Mouse (Mus musculus) liver, embryonic 11.5 days (tissue): ENCODE results near the gene Bcl9l. TPM values are rescaled to one million over a fixed set of nuclear protein-coding genes. Genes with fewer than 3 reads are reported as not detected.

Source experiments
- ATAC-seq: fragments of 200-750 bp; cut with Nextera tagmentation; replicated peaks from 2 replicates; pipeline ENCODE4 v1.8.0; 2017; ENCODE audit warnings: moderate number of reproducible peaks, mild to moderate bottlenecking, moderate TSS enrichment, moderate library complexity; ENCODE audit not compliant: low FRiP score
- DNase-seq: peaks from one replicate; pipeline ENCODE4 v3.0.0-alpha.2; 2017; ENCODE audit warnings: low spot score
- H3K27ac ChIP-seq: fragments of 300-500 bp; sonication (generic); 2 replicates; pipeline ENCODE4 v1.5.1; 2014; ENCODE audit warnings: mild to moderate bottlenecking, low read depth, low read length, control low read depth
- H3K27me3 ChIP-seq: fragments of 300-500 bp; sonication (generic); replicated peaks from 2 replicates; pipeline ENCODE4 v1.6.1; 2014; ENCODE audit warnings: low read length, mixed read lengths; ENCODE audit not compliant: control insufficient read depth, insufficient read depth
- H3K36me3 ChIP-seq: fragments of 300-500 bp; sonication (generic); 2 replicates; pipeline ENCODE4 v1.6.1; 2014; ENCODE audit warnings: mild to moderate bottlenecking, low read length, moderate library complexity, mixed read lengths; ENCODE audit not compliant: control insufficient read depth, insufficient read depth
- H3K4me1 ChIP-seq: fragments of 300-500 bp; sonication (generic); replicated peaks from 2 replicates; pipeline ENCODE4 v1.6.1; 2014; ENCODE audit warnings: low read length, mixed read lengths; ENCODE audit not compliant: control insufficient read depth, insufficient read depth
- H3K4me2 ChIP-seq: fragments of 300-500 bp; sonication (generic); 2 replicates; pipeline ENCODE4 v1.6.1; 2014; ENCODE audit warnings: mild to moderate bottlenecking, control low read depth, moderate library complexity
- H3K4me3 ChIP-seq: fragments of 300-500 bp; sonication (generic); 2 replicates; pipeline ENCODE4 v1.5.1; 2014; ENCODE audit warnings: low read depth, low read length, control low read depth
- H3K9ac ChIP-seq: fragments of 300-500 bp; sonication (generic); 2 replicates; pipeline ENCODE4 v1.6.1; 2014; ENCODE audit warnings: low read depth, low read length, control low read depth
- H3K9me3 ChIP-seq: fragments of 300-500 bp; sonication (generic); 2 replicates; pipeline ENCODE4 v1.6.1; 2016; ENCODE audit warnings: low read length, inconsistent platforms, mixed read lengths; ENCODE audit not compliant: control insufficient read depth
- WGBS: fragments of 180-500 bp; shearing (Covaris S2); extraction: QIAGEN DNeasy Blood & Tissue Kit; methylation state at CpG from one replicate; pipeline ENCODE4 v1.1.7; 2014; 5-methylcytosine and 5-hydroxymethylcytosine counted together
- polyA plus RNA-seq: library from polyadenylated mRNA; unstranded; fragments of >200 nt; fragmentation: Nextera tagmentation; extraction: Ambion mirVana; gene quantifications from 2 replicates; pipeline ENCODE4 v1.2.1, GENCODE M21; 2014

Bcl9l gene
- polyA plus RNA-seq, 1 experiment from 2014 or later, result 5.0 TPM

DNA sequence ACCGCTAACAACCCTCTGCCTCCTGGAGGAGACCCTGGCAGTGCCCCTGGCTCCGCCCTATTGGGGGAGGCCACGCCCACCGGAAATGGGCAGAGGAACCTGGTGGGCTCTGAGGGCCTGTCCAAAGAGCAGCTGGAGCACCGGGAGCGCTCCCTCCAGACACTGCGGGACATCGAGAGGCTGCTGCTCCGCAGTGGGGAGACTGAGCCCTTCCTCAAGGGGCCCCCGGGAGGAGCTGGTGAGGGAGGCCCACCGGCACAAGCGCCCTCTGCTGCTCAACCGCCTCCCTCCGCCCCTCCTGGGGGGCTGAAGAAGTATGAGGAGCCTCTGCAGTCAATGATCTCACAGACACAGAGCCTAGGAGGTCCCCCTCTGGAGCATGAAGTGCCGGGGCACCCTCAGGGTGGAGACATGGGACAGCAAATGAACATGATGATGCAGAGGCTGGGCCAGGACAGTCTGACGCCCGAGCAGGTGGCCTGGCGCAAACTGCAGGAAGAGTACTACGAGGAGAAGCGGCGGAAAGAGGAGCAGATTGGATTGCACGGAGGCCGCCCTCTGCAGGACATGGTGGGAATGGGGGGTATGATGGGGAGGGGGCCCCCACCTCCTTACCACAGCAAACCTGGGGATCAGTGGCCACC is 23.3 kb downstream of the Bcl9l start:
- DNase-seq (no peak), ATAC-seq (no peak)
- WGBS, result 56% methylated on average over 23 of the region's 23 CpGs
- Histone ChIP-seq H3K36me3 (peaks cover 13% of the 10 kb centered on the region; the same call in 1 of the 2 replicates), H3K4me1 (peaks cover 21% of the 10 kb centered on the region), H3K4me2 (peak overlapping the region; percentile 35), H3K9ac (no peak overlapping the region), H3K4me3 (no peak overlapping the region), H3K27me3 (no peaks in the 10 kb centered on the region), H3K27ac (no peak overlapping the region), H3K9me3 (no peaks in the 10 kb centered on the region)

GRCm38 (mm10) chr9:44506566-44506965 is 23.9 kb downstream of the Bcl9l start:
- Histone ChIP-seq H3K9ac (no peak overlapping the region), H3K4me1 (peaks cover 22% of the 10 kb centered on the region), H3K27me3 (no peaks in the 10 kb centered on the region), H3K4me2 (no peak overlapping the region), H3K9me3 (no peaks in the 10 kb centered on the region), H3K4me3 (no peak overlapping the region), H3K27ac (no peak overlapping the region), H3K36me3 (peaks cover 13% of the 10 kb centered on the region; the same call in 1 of the 2 replicates)
- 92% methylated on average over 13 of the region's 13 CpGs for WGBS
- no peak for ATAC-seq
- no peak for DNase-seq

DNA sequence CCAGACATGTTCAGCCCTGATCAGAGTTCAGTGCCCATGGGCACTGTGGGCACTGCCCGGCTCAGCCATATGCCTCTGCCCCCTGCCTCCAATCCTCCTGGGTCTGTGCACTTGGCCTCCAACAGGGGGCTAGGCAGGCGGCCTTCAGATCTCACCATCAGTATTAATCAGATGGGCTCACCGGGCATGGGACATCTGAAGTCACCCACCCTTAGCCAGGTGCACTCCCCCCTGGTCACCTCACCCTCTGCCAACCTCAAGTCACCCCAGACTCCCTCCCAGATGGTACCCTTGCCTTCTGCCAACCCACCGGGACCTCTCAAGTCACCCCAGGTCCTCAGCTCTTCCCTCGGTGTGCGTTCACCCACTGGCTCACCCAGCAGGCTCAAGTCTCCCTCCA is 24.7 kb downstream of the Bcl9l start:
- Histone ChIP-seq H3K27me3 (no peaks in the 10 kb centered on the region), H3K27ac (no peak overlapping the region), H3K9me3 (no peaks in the 10 kb centered on the region), H3K4me2 (no peak overlapping the region), H3K9ac (no peak overlapping the region), H3K4me3 (no peak overlapping the region), H3K4me1 (peaks cover 17% of the 10 kb centered on the region), H3K36me3 (peaks cover 13% of the 10 kb centered on the region; the same call in 1 of the 2 replicates)
- WGBS, result 81% methylated on average over 6 of the region's 6 CpGs
- DNase-seq (no peak), ATAC-seq (no peak)

GRCm38 (mm10) chr9:44508124-44508619 is 25.5 kb downstream of the Bcl9l start:
- no peak for ATAC-seq
- H3K9me3 ChIP-seq, result no peaks in the 10 kb centered on the region
- H3K27me3 ChIP-seq, result no peaks in the 10 kb centered on the region
- no peak overlapping the region for H3K4me3 ChIP-seq
- no peak overlapping the region for H3K27ac ChIP-seq
- no peak for DNase-seq
- H3K4me2 ChIP-seq, result no peak overlapping the region
- no peak overlapping the region for H3K9ac ChIP-seq
- peaks cover 13% of the 10 kb centered on the region; the same call in 1 of the 2 replicates for H3K36me3 ChIP-seq
- H3K4me1 ChIP-seq, result peaks cover 19% of the 10 kb centered on the region
- 82% methylated on average over 18 of the region's 18 CpGs for WGBS

DNA sequence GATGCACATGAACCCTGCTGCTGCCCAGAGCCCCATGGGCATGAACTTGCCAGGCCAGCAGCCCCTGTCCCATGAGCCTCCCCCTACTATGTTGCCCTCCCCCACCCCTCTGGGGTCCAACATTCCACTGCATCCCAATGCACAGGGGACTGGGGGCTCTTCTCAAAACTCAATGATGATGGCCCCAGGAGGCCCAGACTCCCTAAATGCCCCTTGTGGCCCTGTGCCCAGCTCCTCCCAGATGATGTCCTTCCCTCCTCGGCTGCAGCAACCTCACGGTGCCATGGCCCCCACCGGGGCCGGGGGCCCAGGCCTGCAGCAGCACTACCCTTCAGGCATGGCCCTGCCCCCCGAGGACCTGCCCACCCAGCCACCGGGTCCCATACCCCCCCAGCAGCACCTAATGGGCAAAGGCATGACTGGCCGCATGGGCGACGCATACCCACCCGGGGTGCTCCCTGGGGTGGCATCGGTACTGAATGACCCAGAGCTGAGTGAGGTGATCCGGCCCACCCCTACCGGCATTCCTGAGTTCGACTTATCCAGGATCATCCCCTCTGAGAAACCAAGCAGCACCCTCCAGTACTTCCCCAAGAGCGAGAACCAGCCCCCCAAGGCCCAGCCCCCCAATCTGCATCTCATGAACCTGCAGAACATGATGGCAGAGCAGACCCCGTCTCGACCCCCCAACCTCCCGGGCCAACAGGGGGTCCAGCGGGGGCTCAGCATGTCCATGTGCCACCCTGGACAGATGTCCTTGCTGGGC is 26.3 kb downstream of the Bcl9l start:
- WGBS, result 82% methylated on average over 19 of the region's 19 CpGs
- Histone ChIP-seq H3K27me3 (no peaks in the 10 kb centered on the region), H3K36me3 (peaks cover 13% of the 10 kb centered on the region; the same call in 1 of the 2 replicates), H3K4me1 (peaks cover 20% of the 10 kb centered on the region), H3K9me3 (no peaks in the 10 kb centered on the region), H3K4me2 (peak overlapping the region; percentile 77), H3K9ac (peak overlapping the region; percentile 58), H3K27ac (no peak overlapping the region), H3K4me3 (peak overlapping the region; percentile 53)
- DNase-seq (no peak), ATAC-seq (no peak)

DNA sequence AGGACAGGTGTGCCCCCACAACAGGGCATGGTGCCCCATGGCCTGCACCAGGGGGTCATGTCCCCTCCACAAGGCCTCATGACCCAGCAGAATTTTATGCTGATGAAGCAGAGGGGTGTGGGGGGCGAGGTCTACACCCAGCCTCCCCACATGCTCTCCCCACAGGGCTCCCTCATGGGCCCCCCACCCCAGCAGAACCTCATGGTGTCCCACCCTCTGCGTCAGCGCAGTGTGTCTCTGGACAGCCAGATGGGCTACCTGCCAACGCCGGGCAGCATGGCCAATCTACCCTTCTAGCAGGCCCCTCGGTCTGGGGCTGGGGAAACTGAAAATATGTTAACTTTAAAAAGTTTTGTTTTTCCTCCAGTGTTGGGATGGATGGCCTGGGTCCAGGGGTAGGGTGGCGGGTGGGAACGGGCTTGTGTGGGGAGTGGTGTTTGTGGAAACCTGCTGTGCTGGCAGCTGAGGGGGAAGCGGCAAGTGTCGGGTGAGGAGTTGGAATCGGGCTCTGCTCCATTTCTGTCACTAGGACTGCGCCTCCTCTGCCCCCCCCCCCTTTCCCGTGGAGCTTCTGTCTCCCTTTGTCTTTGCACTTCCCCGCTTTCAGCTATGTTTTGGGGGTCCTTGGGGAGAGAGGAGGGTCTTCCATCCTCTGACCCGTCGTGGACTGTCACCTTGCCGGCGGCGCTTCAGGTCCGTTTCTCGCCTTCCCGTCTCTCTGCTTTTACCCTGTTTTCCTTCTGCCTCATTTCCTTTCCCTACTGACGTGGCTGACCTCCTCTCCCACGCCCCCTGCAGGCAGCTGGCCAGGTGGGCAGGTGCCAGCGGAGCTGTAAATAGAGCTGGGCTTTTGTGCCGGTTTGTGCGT is 27.1 kb downstream of the Bcl9l start:
- DNase-seq, result peak; percentile 76
- no peaks in the 10 kb centered on the region for H3K9me3 ChIP-seq
- peak overlapping the region; percentile 77 for H3K4me2 ChIP-seq
- peak overlapping the region; percentile 53 for H3K4me3 ChIP-seq
- peaks cover 13% of the 10 kb centered on the region; the same call in 1 of the 2 replicates for H3K36me3 ChIP-seq
- peak; percentile 50 for ATAC-seq
- no peaks in the 10 kb centered on the region for H3K27me3 ChIP-seq
- 19% methylated on average over 27 of the region's 27 CpGs for WGBS
- H3K9ac ChIP-seq, result peak overlapping the region; percentile 58
- H3K4me1 ChIP-seq, result peaks cover 20% of the 10 kb centered on the region
- no peak overlapping the region for H3K27ac ChIP-seq

DNA sequence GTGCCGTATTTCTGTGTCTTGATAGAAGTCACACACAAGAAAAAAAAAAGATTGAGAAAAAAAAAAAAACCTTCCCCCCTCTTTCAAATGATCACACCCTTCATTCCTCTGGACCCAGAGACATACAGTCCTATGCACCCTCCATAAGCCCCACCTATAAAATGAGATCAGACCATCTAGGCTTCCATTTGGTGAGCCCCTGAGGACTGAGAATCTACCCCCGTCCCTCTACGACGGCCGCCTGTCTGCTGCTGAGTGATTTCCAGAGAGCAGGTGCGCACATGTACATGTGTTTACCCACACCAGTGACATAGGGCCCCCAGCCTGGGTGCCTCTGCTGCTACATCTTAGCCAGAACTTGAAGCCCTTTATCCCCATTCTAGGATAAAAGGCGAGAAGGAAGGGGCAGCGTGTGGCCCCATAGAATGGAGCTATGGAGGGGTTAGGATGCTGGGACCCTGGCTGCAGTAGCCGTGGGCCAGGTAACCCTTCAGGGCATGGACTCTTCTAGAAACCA is 27.8 kb downstream of the Bcl9l start:
- peaks cover 24% of the 10 kb centered on the region for H3K4me1 ChIP-seq
- ATAC-seq (peak; percentile 11; the same call in 1 of the 2 replicates), DNase-seq (no peak)
- H3K27me3 ChIP-seq, result no peaks in the 10 kb centered on the region
- H3K9me3 ChIP-seq, result no peaks in the 10 kb centered on the region
- H3K36me3 ChIP-seq, result peaks cover 13% of the 10 kb centered on the region; the same call in 1 of the 2 replicates
- 48% methylated on average over 9 of the region's 9 CpGs for WGBS
- peak overlapping the region; percentile 77 for H3K4me2 ChIP-seq
- H3K9ac ChIP-seq, result no peak overlapping the region
- H3K4me3 ChIP-seq, result peak overlapping the region; percentile 53
- no peak overlapping the region for H3K27ac ChIP-seq
